Mouse (Mus musculus) central nervous system, embryonic 11.5 days (tissue): ENCODE measurements around the gene Echdc3. TPM values are rescaled to one million over a fixed set of nuclear protein-coding genes. Genes with fewer than 3 reads are reported as not detected.

Experiments used
- polyA plus RNA-seq: library from polyadenylated mRNA; depleted of rRNA; stranded (reverse); fragments of >200 nt; gene quantifications from 2 replicates; pipeline ENCODE4 v1.2.3, GENCODE M21; 2012; rRNA removed

The Echdc3 gene
- 2.3 and 2.5 TPM in 2 replicates for polyA plus RNA-seq

DNA sequence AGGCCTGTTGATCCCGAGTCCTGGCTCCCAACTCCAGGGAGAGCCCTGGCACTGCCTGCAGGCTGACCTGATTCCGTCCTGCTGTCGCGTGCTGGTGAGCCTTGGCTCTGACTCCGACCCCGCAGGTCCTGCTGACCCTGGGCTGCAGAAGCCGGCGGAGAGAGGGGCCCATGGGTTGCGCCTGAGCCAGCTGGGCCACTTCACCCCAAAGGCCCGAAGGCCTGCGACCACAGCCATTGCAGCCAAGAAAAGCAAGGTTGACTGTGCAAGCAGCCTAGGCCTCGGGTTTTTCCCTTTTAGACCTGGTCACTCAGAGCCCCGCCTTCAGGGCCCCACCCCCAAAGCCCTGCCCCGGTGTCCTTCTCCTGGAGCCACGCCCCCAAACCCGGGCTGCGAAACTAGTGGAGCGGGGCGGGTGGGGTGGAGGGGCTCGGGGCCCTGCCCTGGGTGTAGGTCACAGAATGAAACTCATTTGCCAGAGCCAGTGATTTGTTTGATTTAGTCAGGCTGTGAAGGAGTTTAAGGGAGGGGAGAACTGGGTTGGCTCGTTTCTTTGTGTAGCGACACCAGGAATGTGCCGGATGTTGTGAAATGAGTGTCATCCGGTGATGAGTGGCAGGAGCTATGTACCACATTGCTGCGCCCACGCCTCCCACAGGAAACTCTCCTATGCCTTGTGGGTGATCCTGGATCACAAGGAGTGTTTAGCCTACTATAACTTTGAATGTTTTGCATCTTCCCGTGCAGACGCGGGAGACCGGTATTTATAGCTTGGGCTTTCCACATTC lies at the start of gene Echdc3:
Gene Echdc3, minus strand, starts transcription at position 310 of the 788 bp plus-strand sequence.

Other genes starting within 250 kb of the Echdc3 start
- gene Proser2, start 82.8 kb downstream of the Echdc3 start, polyA plus RNA-seq: 1.9 and 2.6 TPM in 2 replicates
- 15.6 and 18.9 TPM in 2 replicates for gene Usp6nl, start 109.6 kb upstream of the Echdc3 start, polyA plus RNA-seq